Mouse (Mus musculus): ENCODE data around the gene Itm2c. TPM values are rescaled to one million over a fixed set of nuclear protein-coding genes. Genes with fewer than 3 reads are reported as not detected.

Itm2c gene
- total RNA-seq, 2 experiments from 2014 or later = 748 to 802 TPM

DNA sequence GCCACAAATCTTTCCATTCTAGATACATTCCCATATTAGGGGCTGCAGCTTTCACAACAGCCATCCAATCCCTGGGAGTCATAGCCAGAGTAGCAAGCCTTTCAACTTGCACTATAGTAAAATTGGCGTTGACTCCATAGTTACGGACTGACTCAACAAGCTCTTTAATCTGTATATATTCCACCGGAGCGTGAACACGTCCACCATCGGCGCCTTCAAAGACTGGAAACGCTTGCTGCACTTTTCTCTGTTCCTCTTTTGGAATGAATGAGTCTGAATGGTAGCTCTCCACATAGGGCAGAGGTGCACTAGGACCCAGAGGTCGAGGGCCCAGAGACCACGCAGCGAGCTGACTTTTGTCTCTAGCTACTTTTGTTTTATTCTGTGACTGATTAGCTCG lies 12.1 kb upstream of the Itm2c start:
- TF ChIP-seq CTCF (conservative IDR thresholded peaks at IDR 0.05) = no peak
- DNase-seq (ENCODE audit: low spot score in 2 of 2) = no peak

DNA sequence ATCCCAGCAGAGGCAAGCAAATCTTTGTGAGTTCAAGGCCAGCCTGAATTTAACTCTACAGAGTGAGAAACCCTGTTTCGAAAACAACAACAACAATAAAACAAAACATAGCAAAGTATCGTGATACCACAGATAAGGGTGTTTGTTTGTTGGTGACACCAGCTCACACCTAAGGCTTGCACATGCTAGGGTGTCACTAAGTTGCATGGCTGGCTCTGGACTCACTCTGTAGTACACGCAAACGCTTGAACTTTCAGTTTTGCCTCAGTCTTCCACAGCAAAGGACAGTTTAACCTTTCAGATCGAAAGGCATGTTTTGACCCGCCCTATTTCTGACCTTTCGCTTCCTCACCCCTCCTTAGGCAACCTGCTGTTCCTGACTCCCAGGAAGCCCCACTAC lies 6.9 kb upstream of the Itm2c start:
- no peak for TF ChIP-seq CTCF (conservative IDR thresholded peaks at IDR 0.05)
- H3K4me3 ChIP-seq = no peak overlapping the region
- H3K27ac ChIP-seq = no peak overlapping the region
- DNase-seq (ENCODE audit: low spot score in 2 of 2) = no peak

More for the DNA sequence above, 12.1 kb upstream of the Itm2c start:
- H3K27ac ChIP-seq = no peak overlapping the region
- no peak overlapping the region for H3K4me3 ChIP-seq

DNA sequence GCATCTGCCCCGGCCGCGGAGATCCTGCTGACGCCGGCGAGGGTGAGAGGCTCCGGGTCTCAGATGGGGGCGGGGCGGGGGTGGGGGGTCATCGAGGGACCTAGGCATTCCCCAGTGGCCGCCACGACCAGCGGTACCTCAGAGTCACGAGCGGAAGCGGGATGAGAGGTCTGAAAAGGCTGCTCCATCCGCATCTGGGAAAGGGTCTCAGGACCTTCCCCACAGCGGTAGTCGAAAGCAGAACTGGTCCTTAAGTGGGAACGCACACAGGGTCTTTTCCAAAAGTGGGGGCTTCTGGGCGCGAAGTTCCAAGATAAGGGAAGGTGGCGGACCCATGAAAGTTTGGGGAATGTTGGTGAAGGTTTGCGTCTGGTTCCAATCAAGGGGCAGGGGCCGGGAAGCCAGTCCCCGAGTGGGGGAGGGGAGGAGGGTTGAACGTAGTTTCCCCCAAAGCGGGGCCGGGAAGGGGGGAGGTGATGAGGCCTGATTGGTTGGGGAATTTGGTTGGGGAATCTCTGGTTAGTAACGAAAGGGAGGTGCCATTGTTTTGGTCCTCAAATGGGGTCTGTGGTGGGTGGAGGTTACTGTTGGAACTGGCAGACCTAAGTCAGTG lies 773 bp downstream of the Itm2c start:
- peak overlapping the region; percentile 93 for H3K4me3 ChIP-seq
- peak; percentile 62 to 66 for DNase-seq (ENCODE audit: low spot score in 2 of 2)
- peak overlapping the region; percentile 96 for H3K27ac ChIP-seq
- TF ChIP-seq CTCF (conservative IDR thresholded peaks at IDR 0.05) = no peak

DNA sequence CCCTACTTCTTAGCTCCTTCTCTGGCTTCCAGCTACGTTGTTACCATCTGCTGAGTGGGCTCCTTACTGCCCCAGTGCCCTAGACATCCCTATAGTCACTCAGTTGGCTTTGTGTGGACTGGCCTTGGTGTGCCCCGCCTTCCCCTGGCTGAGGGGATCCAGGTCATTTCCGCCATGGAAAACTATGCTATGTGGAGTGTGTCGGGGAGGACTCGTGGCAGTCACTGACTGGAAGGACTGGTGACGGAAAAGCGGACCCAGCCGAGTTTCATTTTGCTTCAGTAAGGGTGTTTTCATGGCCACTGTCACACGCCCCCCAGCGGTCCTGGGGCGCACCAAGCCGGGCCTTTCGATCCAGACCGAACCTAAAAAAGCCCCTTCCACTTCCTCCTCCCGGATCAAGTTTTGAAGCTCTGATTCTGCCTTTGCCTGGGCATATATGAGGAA lies 1.3 kb downstream of the Itm2c start:
- Histone ChIP-seq H3K27ac (peak overlapping the region; percentile 96), H3K4me3 (peak overlapping the region; percentile 93)
- TF ChIP-seq CTCF (conservative IDR thresholded peaks at IDR 0.05) = peak; percentile 79
- peak; percentile 65 to 69 for DNase-seq (ENCODE audit: low spot score in 2 of 2)

DNA sequence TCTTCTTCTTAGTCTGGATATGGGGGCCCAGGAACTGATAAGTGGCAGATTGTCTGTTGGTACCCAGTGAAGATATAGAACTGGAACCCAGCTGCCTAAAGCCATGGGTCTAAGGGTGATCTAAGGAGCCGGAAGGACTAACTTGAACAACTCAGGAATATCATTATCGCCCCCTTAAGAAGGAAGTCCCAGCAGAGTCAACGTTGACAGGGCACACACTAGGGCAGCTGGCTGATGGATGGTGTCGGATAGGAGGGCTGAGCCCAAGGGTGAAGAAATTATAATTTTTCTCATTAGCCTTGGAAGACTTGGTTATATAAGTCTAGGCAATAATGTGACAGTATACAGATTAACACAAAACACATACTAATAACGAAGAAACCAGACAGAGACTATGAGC lies 2.0 kb downstream of the Itm2c start:
- no peak for TF ChIP-seq CTCF (conservative IDR thresholded peaks at IDR 0.05)
- Histone ChIP-seq H3K27ac (peak overlapping the region; percentile 96), H3K4me3 (peak overlapping the region; percentile 93)
- no peak for DNase-seq (ENCODE audit: low spot score in 2 of 2)

DNA sequence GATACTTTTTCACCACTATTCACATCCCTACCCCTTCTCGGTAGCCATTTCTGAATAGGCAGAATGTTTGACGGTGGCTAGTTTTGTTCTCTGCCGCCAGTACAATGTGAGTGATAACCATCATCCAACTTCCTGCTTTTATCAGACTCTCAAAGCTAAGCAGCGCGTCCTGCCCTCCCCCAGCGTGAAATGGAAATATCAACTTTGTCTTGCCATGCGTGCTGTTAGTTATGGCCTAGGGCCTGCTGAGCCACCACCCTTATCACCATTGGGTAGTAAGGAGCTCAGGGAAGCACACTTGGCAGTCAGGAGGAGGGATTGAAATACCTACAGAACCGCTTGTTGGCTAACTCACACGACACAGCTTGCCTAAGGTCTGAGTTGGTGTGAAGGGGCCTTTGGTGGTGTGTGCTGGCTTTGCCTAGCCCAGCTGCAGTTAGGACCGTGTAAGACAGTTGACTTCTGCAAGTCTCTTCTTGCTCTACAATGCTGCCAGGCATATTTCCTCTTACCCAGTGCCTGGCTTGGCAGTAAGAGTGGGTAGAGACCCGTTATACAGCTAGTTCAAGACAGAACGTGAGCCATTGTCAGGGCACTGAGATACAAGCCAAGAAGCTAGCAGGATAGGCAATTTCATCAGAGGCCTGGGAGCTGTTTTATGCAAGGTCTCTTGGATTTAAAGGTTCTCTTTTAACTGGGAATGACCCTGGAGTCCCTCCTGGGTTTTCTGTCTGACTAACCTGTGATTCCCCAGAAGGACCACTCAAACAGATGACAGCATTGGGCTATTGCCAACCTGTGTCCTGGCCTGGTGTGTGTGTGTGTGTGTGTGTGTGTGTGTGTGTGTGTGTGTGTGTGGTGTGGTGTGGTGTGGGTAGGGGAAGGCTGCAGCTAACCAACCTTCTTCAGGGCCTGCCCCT lies 3.0 kb downstream of the Itm2c start:
- Histone ChIP-seq H3K4me3 (peak overlapping the region; percentile 93), H3K27ac (peak overlapping the region; percentile 96)
- no peak for DNase-seq (ENCODE audit: low spot score in 2 of 2)
- no peak for TF ChIP-seq CTCF (conservative IDR thresholded peaks at IDR 0.05)

DNA sequence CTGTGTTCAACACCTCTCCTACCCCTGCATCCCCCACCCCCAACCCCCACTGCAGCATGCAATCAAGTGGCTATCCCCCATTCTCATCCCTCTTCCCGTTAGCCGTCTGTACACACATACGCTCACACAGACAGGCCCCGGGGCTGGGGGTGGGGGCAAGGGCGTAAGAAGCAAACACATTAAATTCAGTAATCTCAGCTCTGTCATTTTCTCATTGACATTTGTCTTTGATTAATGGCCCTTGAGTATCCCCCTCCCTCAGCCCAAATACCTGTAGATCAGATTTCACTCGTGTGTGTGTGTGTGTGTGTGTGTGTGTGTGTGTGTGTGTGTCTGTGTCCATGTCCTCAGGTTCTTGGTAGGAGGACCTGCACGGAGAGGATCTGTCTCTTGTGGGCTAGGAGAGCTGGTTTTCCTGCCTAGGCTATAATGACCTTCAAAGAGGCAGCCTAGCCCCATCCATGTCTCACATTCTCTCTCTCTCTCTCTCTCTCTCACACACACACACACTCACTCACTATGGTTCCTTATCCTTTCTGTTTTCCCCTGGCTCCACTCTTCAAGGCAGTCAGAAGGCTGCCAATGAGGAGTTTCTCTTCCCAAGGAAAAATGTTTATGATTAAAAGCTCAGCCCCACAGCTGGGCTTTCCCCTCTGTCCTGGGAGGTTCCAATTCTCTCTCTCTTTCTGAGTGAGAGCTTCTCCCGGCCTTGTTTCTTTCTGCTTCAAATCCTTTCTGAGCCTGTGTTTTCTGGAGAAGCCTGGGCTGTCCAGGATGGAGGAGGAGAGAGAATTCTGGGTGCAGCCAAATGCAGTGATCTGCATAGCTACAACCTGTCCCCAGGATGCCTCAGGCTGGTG lies 4.0 kb downstream of the Itm2c start:
- Histone ChIP-seq H3K4me3 (peak overlapping the region; percentile 49), H3K27ac (peak overlapping the region; percentile 92)
- no peak for TF ChIP-seq CTCF (conservative IDR thresholded peaks at IDR 0.05)
- no peak for DNase-seq (ENCODE audit: low spot score in 2 of 2)

DNA sequence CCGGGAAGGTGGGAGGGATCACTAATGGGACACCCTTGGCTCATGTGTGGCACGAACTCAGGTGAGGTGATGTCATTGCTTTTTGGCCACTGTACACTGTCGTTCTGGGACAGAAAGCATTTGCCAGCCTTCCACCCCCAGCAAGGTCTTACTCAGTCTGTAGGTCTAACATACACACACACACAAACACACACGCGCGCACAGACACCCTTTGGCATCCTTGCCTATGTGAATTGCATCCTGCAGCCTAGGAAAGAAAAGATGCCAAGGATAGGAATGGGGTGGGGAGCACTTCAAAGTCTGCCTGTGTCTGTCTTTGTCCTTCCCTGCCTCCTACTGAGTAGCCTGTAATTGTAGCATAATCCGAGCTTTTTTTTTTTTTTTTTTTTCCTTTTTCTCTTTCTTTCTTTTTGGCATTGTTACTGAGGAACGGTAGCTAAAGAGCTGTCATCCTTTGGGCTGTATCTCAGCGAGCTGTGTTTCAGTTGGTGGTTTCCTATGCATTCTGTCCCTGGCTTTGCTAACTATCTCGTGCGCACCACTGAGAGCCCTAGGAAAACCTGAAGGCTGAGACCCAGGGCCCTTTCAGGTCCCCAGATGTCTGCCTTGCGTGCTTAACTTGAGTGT lies 4.8 kb downstream of the Itm2c start:
- no peak for DNase-seq (ENCODE audit: low spot score in 2 of 2)
- Histone ChIP-seq H3K27ac (peak overlapping the region; percentile 92), H3K4me3 (peak overlapping the region; percentile 49)
- no peak for TF ChIP-seq CTCF (conservative IDR thresholded peaks at IDR 0.05)

DNA sequence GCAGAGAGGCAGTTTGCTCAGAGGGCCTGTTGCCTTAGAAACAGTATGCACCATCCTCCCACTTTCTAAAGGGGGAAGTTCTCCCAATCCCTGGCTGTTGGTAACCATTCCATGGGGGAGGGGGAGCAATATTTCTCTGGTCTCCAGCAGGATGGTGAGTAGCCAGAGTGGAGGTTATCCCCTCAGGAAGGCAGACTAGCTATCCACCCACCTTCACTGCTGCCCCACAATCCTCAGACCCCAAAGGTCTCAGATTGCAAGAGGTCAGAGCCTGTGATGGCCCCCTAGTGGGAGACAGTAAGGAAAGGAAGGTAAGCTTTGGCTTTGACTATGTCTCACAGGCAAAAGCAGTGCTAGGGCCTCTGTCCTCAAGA lies 5.3 kb downstream of the Itm2c start:
- DNase-seq (ENCODE audit: low spot score in 2 of 2) = no peak

DNA sequence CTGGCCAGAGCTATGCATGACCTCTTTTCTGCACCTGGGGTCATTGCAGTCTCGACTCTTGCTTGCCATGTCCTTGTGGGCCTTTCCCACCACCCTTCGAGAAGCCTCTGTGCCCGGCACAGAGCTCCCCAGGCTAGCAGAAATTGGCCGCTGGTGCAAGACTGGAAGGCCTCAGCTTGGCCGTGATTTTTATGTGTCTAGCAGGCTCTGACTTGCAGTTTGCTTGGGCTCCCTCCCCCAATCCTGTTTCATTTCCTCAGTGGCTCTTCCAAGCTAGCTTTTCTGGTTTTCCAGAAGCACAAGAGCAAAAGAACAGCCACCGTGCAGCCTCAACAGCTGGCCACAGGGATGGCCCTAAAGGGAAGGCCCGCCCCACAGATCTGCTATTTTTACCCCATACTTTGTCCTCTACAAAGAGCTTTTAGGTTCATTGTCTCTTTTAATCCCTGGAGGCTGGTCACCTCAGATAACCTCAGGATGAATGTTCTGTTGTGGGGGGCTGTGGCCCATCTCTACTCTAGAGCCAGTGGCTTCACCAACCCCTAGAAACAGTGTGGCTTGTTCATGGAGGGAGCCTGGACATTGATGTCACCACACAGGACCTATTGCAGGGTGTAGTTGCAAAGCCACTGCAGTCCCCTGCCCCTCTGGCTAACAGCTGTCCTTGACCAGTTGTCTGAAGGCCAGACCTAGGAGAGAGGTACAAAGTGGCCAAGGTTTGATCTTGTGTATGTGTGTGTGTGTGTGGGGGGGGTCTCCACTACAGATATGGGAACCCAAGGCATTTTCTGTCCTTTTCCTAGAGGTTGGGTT lies 6.6 kb downstream of the Itm2c start:
- peak overlapping the region; percentile 92 for H3K27ac ChIP-seq
- DNase-seq (ENCODE audit: low spot score in 2 of 2) = no peak
- no peak for TF ChIP-seq CTCF (conservative IDR thresholded peaks at IDR 0.05)
- H3K4me3 ChIP-seq = peak overlapping the region; percentile 17; the same call in 1 of the 2 replicates

More for the DNA sequence above, 5.3 kb downstream of the Itm2c start:
- peak overlapping the region; percentile 49 for H3K4me3 ChIP-seq
- peak overlapping the region; percentile 92 for H3K27ac ChIP-seq
- TF ChIP-seq CTCF (conservative IDR thresholded peaks at IDR 0.05) = peak; percentile 60

DNA sequence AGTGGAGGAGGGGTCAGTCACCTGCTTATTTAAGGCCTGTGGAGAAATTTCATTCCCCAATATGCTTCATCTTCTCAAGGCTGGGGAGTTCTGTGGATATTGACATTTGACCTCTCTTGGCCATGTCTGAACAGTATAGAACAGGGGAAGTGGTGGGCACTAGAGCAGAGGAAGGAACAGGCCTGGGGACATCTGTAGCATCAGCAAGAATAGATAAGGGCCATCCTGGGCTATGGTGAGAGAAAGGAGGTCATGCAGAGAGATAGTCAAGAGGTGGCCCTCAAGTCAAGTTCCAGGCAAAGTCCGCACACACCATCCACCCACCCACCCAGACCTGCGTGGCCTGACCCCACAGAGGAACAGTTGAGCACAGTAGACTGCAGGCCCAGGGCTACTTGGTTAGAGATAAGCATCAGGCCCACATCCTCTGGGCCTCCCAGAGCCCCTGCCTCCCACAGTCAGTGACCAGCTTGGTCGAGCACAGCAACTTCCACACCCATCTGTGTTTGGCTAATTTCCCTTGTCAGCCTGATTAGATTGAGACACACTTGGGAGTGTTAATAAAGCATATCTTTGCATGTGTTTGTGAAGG lies 7.5 kb downstream of the Itm2c start:
- DNase-seq (ENCODE audit: low spot score in 2 of 2) = no peak
- Histone ChIP-seq H3K4me3 (peak overlapping the region; percentile 8; the same call in 1 of the 2 replicates), H3K27ac (peak overlapping the region; percentile 92)
- TF ChIP-seq CTCF (conservative IDR thresholded peaks at IDR 0.05) = no peak

Measured in layer of hippocampus, adult 2 months (tissue).